Mouse (Mus musculus) embryonic fibroblast, embryonic 13.5 days (primary cell): ENCODE results near the gene Fosl1.

ENCODE experiments used
- CTCF ChIP-seq: IDR thresholded peaks from 2 replicates; pipeline ENCODE4 v1.5.1; 2011; ENCODE audit warnings: mild to moderate bottlenecking, control low read depth, low read length, moderate library complexity, borderline replicate concordance; ENCODE audit not compliant: insufficient read depth
- POLR2A ChIP-seq: IDR thresholded peaks from 2 replicates; pipeline ENCODE4 v1.6.1; 2011; ENCODE audit warnings: low read depth, mild to moderate bottlenecking, control low read depth, low read length, moderate library complexity

DNA sequence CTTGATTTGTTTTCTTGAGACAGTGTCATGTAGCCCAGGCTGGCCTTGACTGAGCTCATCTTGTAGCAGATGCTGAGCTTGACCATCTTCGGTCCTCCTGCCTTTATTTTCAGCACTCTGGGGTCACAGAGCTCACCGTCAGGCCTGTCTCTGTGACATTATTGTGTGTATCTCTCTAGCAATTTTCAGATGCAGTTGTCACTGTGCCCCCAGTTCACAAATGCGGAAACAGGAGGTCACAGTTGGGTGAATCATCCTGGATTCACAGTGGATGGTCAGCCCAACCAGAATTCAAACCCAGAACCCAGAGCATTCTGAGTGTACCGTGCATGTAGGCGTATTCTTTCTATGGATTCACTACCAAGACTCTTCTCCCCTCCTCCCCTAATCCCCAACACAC, 1.6 kb upstream of the Fosl1 start:
- TF ChIP-seq CTCF (no peak), POLR2A (no peak)
